Mouse (Mus musculus): Measurements from ENCODE around the gene Prkar1b. TPM values are rescaled to one million over a fixed set of nuclear protein-coding genes. Genes with fewer than 3 reads are reported as not detected.

Prkar1b gene
- polyA plus RNA-seq, 2 experiments from 2014 or later: 0.98 to 3.1 TPM

DNA sequence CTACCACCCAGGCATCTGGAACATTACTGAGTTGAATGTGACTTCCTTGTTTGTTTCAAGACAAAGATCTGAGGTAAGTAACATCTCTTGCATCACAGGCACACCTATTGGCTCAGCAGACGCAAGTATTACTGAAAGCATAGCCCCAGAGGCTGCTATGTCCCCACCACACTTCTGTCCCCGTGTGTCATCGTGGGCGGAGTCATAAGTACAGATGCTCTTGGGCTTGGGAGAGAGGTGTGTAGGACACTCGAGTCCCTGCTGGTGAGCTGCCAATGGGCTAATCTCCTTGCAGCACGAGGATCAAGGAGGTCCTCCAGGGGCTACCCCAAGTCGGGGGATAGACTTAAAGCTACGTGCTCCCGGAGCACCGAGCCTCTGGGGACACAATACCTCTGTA, 96.6 kb downstream of the Prkar1b start:
- ATAC-seq: no peak

DNA sequence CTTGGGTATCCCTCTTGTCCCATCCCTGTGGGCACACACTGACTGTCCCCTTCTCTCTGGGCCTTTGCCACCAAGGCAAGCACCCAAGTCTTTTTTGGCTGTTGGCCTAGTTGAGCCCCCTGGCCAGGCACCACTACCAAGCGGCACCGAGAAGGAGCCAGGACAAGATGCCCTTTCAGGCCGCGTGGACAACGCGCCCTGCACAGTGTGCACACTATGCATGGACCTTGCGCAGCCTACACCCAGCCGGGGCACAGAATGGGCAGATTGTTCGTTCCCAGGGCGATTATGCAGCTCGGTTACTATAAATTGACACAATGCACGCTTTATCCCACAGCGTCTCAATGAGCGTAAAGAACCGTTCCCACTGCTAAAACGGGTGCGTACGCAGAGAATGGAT, 98.5 kb downstream of the Prkar1b start:
- ATAC-seq: no peak

DNA sequence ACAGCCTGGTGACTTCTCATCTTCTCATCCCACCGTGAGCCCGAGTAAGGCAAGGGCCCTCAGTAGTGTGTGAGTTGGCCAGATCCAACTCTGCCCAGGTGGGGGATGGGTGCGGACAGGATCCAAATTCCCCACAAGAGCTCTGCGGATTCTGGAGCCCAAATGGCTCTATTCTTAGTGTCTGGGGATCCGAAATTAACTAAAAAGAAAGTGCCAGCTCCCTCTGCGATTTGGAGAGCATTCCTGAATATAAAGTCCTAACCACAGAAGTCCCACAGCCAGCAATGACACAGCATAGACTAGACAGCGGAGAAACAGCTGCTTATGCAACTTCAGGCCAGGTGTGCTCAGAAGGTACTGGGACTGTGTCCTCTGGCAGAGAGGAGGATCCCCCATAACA, 100.4 kb downstream of the Prkar1b start:
- no peak for ATAC-seq

DNA sequence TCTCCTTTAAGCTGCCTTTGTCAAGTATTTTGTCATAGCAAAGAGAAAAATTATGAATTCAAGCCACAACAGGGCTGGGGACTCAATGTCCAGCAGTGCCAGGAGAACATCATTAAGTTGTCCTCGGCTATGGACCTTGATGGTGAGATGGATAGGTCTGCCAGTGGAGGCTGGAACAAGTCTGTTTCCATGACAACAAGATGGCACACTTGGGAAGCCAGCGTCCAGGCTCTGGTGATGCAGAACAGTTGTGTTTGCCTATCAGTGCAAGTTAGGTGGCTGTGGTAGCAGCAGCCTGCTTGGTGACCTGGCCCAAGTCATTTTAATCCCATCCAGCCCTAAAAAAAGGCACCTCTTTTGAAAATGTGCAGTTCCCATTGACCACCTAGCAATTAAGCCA, 102.6 kb downstream of the Prkar1b start:
- no peak for ATAC-seq

DNA sequence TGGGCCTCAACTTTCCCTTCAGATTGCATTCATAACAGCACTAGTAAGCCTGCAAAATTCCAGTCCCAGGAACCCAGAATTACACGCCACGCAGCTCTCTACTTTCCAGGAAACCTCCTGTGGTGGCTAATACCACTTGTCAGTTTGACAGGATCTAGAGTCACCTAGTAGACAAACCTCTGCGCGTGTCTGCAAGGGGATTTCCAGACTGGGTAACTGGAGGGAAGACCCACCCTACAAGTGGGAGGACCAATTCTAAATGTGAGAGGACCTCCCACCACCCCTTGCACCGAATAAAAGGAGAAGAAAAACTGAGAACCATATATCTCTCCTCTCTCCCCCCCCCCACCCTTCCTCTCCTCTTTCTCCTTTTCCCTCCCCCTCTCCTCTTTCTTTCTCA, 103.2 kb downstream of the Prkar1b start:
- no peak for ATAC-seq

DNA sequence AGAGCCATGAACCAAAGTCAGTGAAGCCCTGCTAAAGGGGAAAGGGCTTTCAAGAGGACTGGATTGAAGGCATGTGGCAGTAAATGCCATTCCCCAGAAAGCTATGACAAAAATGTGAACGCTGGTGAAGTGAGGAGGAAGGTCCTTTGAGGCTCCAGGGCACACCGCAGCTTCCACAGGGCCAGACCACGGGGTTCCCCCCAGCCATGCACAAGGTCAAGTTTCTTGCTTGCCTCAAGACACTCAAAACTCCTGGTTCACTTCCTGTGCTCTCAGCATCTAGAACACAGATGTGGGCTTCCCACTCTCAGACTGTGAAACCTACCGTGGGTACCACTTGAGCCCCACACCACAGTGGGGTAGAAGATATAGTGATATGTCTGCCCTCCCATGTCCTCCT, 106.3 kb downstream of the Prkar1b start:
- ATAC-seq: no peak

DNA sequence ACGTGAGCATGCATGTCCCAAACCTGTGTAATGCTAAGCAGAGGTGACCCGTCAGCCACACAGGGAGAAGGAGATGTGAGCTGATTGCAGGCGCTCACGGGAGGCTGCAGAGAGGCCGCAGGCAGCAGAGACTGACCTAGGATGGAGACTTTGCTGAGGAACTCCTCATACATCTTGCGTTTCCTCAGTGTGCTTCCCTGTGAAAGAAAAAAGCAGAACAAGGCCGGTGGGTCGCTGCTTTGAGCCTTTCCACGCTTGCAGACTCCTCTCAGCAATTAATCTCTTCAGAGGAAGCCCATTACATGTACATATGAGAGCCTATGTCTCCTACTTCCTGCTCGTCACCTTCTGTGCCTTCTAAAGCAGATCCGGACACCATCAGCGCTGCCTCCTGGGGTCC, 107.5 kb downstream of the Prkar1b start:
- ATAC-seq: no peak

DNA sequence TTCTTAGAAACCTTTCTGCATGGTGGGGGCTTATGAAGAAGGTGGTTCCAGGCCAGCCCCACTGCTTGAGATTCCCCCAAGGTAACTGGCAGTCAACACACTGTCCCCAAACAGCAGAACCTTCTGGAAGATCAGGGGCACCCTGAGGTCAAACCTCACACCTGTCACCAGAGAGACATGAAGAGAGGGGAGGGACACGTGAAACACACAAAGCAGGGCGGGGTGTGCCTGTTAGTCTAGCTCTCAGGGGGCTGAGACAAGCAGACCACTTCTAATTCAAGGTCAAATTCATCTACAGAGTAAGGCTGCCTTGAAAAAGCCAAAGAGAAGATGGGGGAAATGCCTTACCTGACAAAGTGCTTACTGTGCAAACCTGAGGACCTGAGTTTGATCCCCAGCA, 114.6 kb downstream of the Prkar1b start:
- no peak for ATAC-seq

DNA sequence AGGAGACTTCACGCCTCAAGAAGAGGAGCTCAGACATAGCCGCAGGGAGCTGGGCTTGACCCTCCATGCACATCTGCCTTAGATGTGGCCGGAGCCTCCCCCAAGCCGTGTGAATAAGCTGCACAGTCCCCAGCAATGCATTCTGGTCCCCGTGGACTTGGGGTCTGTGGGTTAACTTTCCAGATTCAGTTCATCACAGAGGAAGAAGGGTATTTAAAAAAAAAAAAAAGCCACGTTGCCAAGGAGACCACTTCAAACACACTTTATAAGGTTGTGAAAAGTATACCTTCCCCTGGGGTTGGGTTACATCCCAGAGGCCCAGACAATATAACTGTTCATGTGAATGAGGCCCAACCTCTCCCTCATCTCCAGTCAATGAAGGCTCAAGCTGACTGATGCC, 115.1 kb downstream of the Prkar1b start:
- ATAC-seq: no peak

DNA sequence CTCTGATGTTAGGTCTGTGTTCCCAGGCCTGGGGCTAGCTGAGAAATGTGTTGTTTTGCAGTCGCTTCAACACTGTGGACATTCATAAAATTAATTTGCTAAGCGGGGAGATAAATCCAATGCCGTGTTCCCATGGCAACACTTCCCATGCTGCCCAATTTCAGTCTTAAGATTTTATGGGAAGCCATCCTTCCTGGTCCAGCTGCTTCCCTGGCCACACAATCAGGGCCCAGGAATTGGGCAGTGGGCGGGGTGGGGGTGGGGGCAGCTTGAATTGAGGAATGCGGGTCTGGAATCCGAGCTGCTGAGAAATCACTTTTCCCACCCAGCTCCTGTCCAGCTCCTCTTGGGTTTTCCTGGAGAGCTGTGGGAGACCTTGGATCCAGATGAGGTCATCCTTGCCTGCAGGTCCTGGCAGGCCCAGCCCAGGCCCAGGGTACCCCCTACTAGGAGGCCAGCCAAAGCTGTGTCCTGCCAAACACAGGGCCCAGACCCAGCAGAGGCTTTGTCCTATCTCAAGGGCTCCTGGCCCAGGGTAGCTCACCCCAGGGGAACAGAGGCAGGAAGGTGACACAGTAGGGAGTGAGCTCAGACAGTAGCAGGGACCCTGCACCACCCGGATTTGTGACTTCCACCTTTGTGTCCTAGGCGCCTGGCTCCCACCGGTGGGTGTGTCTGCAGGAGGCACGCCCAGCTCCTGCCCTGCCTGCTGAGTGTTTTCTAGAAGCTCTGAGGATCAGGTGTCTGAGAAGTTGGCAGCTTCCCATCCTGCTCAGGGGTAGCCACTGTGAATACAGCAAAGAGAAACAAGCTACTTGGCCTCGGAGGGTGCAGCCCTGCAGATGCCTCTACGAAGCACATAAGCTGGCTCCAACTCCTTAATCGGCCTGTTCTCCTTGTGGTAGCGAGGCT, 116.1 kb downstream of the Prkar1b start:
- ATAC-seq: no peak

DNA sequence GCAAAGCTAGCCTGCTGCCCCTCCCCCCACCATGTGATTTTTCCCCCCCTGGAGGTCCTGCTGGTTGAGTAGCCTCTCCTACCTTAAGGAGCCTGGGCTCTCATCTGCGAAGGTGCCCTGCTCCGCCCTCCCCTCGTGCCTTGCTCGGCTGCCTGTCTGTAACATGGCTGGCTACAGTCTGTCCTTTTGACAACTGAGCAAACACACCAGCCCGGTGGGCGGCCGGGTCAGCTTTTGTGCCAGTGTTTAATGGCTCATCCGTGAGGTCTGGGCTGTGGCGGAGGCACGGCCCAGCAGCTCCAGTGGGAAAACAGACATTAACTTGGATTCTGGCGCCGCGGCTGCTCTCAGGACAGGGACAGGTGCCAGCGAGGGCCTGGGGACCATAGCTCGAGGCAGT, 122.2 kb downstream of the Prkar1b start:
- no peak for ATAC-seq

DNA sequence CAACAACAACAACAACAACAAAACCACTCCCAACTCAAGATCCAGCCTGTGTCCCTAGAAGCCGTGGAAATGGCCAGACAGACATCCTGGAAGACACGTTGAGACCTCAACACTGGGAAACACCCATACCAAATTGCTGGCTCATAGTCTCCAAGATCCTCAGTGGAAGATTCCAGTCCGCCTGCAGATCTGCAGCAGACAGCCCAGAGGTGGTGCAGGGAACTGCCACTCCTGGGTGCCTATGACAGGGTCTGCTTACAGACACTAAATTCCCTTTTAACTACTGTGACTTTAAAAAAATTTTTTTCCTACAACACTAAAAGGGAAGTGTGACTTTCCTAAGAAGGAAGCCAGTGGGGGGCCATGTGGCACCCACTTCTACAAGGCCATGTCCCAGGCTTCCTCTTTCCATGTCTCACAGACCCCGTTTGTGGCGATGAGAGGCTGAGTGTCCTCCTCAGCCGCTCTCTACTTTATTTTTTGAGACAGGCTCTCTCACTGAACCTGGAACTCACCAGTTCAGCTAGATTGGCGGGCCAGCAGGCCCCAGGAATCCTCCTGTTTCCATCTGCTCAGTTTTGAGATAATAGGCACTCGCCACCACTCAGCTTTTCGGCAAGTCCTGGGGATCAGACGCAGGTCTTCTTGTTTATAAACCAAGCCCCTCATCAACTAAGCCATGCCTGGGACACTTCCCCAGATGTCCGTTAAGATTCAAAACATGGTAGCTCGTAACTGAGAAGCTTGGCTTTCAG, 125.3 kb downstream of the Prkar1b start:
- ATAC-seq: no peak

DNA sequence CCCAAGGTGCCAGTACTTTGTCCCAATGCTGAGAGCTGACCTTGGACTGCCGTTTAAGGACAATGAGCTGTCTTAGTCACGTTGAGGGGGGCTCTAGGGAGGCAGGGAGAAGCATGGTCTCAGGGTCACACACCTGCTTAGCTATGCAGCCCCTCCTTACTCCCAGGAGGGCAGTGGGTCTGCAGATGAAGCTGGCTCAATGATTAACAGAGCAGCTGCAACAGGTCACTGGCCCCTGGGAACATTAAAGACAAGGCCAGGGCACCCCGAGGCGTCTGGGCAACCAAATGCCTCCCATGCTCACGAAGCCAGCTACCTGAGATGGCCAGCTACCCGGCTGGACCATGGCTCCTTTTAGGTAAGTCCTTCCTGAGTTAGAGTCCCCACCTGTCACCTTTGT, 129.2 kb downstream of the Prkar1b start:
- no peak for ATAC-seq

DNA sequence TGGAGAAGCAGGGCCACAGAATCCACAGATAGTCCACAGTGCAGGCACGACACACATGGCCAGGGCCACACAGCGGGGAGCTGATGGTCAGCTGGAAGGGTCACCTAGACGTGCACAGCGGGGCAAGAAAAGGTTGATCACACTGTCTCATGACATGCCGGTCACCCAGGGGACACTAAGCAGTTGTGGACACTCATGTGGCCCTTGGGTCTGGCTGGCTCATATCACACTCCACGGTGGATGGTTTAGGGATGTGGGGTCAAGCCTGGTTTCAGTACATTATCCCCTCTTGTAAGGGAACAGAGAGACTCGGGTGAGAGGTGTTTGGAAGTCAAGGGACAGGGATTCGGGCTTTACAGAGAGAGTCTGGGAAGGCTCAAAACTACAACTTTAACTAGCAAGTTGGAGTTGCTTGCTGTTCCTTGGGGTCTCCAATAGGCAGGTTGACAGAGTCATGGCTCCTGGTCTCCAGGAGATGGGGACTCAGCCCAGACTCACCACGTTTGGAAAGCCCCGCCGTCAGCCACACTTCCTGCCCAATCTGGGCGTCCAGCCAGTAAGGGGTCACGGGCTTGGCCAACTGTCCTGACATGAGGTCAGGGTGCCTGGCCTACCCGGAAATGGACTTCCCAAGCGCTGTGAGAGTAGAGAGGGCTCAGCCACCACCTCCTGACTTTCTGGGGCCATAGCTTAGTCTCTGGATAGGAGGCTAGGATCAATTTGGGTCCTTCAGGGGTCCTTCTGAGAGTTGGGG, 132.3 kb downstream of the Prkar1b start:
- no peak for ATAC-seq

DNA sequence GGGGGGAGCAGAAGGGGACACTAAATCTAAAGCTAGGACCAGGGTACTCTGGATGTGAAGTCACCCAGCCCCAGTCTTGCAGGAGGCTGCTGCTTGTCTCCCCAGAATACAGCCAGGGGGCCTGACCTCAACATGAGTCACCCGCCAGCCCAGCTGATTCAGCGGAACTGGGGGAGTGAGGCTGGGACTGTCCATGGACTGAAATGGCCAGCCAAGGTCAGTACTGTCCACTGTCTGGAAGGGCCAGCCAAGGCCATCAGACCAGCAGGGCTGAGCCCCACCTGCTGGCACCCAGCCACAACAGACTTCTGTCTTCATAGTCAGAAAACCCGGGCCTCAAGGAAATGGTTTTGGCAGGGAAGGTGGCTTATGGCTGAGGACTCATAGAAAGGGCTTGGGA, 134.7 kb downstream of the Prkar1b start:
- ATAC-seq: no peak

DNA sequence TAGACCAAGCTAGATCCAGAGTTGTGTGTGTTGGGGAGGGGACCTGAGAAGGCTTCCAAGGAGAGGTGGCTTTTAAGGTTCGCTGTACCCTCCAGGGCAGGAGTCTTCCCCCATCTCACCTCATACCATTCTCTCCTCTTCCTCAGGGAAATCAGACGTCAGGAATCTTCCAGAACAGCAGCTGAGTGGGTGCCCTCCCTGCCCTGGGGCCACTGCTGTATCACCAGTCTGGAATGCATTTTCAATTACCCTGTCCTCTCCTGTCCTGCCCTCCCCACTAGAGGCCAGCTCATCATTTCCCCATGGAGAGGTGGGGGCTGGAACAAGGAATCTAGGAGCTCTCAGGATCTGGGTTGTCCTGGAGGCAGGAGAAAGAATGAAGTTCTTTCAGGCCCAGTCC, 139.2 kb downstream of the Prkar1b start:
- ATAC-seq: no peak

DNA sequence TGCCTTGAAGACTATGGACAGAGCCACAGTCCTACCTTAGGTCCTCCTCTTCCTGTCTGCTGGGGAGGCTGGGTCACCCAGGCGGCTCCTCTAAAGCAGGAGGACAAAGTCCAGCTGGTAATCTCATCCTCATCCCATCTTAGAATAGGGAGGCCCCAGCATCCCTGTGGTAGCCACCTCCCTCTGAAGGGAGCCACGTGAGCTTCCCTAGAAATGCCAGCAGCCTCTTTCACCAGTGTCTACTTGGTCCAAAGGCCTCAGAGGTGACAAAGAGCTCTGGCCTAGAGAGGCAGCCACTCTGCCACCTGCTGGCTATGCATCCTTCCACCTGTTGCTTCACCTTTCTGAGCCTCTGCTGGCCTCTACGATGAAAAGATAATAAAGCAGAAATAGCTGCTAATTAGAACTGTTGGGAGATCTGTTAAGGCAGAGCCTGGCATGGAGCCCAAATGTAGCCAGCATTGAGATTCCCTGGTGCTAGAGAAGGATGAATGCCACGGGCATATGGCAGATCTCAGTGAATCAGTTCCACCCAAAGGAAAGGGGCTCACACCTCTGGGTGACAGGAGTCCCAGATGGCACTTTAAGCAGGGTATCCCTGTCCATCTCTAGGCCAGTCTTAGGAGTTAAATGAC, 142.5 kb downstream of the Prkar1b start:
- no peak for ATAC-seq

DNA sequence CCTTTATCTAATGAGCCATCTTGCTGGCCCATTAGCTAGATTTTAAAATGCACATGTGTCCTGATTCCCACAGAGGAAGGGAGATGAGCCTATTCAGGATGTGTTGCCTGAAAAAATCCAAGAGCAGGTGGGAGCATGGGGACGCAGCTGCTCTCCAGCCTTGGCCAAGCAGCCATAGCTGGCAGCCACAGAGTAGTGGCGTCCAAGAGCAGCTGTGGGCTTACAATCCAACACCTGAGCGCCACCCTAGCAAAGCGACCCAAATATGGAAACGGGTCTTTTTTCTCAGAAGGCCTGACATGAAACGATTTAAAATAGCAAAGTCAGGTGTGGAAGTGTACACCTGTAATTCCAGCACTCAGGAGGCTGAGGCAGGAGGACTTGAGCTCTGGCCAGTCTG, 145.2 kb downstream of the Prkar1b start:
- no peak for ATAC-seq

DNA sequence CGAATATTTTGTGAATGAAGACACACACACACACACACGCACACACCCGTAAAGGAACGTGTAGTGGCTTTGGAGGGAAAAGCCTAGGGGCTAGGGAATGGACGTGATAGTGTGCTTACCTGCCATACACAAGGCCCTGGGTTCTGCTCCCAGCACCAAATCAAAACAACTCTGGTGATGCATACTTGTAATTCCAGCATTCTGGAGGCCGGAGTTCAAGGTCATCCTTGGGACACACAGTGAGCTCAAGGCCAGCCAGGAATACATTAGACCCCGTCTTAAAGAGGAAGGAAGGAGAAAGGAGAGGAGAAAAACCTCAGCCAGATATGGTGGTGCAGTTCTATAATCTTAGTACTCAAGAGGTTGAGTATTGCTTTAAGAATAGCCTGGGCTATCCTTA, 150.1 kb downstream of the Prkar1b start:
- ATAC-seq: no peak

DNA sequence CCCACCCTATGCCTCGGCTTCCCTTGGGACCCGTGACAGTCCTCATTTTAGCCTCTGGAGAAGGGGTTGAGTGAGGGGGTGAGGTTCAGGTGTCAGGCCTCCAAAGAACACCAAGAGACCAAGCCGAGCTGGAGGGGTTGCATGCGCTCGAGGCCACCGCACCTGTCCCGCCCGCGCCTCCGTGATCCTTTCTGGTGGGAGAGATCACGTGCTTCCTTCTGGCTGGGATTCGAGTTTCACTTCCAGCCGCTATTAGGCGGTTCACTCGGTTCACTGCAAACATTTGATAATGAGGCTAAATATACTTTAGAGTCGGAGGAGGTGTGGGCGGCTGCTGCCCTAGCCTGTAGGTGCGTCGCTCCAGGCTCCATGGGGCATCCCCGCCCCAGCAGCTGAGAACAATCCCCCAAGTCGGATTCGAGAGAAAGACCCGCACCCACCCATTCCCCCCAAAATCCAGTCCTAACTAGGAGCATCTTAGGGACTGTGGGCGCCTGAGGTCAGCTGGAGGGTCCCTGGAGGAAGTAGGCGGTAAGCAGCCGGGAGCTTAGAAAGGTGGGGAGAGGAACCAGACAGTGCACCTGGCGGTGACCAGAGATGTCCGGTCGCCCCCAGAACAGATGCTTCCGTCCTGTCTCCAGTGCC, 151.7 kb downstream of the Prkar1b start:
- no peak for ATAC-seq

DNA sequence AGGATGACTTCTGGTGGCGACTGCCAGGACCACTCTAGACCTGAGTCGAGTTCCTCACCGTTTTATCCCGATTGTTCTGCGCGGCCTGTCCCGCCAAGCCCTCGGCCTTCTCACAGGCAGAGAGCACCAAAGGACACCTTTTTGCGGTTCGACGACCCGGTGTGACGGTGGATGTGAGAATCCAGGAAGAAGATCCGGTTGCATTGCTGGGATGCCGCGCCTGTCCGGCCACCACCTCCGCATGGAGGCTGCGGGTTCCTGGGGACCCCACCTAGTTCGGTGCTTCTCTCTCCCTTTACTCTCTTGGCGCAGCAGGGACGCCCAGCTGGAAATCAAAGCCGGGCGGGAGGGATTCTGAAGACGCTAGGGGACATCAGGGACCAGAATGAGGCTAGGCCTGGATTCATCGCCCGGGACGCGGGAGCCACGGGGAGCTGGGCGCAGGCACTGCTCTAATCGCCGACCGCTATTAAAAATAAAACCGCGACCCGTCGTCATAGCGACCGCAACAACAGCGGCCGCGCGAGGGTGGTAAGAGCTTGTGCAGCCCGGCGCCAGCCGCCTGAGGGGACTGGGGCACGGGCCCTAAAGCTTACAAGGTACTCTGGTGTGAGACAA, 152.5 kb downstream of the Prkar1b start, which contains the start of gene Pdgfa:
Gene Pdgfa (minus strand): TSS at position 200 of the 618 bp plus-strand sequence.
- ATAC-seq: no peak

All from CD4-positive, CD25-positive, alpha-beta regulatory T cell, adult 4 months (primary cell).